Mouse (Mus musculus): ENCODE results near the gene Gm45753.

DNA sequence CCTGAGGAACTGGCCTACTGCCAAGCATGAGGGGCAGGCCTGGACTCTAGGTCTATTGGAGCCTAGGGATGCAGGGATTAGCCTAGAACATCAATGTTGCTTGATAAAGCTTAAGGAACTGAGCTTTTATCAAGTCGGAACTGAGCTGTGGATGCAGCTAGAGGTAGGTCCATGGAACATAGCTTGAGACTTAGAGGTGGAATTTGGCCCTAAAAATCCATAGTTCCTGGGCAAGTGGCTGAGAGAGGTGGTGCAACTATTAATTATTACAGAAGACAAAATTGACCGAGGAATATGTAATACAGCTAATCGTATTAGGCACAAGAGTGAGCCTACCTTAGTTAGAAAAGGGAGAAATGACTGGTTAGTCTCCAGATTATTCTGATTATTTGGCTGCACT, 3.9 kb downstream of the Gm45753 start:
- TF ChIP-seq EP300 (IDR thresholded peaks at IDR 0.05; ENCODE audit: low read depth) (no peak), CTCF (IDR thresholded peaks at IDR 0.05; ENCODE audit: low read depth) (no peak)
